Mouse (Mus musculus): Measurements from ENCODE around the gene Krtap2-4.
"Not testable (repeated sequence)": the region's sequence is repeated elsewhere in the genome, so short reads cannot be mapped to it uniquely, and the experiment has no call there.

The Krtap2-4 gene

DNA sequence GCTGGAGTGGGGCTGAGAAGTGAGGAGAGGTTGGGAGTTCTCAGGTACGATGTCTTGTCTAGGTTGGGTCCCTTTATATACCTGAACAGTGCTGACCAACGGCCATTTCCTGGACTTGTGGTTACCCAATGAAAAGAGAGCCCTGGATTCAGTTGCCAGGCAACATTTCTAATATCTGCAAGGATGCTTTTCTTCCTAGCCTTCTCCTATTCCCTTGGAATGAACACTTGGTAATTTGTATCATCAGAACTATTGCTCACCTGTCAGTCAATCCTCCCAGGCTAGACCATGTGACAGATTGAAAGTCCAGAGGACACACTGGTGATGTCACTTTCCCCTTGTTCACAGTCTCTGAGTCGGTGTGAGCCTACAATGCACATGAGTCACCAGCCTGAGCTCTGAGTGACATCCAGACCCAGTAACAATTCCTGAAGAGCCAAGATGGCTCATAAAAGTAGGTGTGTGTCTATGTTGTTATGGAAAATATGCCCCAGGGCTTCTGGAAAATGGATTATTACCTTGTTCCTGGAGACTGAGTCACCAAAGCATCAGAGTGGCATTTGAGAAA, at the start of gene Krtap2-4:
Gene Krtap2-4 (minus strand): TSS at position 51 of the 568 bp plus-strand sequence.
- in situ Hi-C loops (cut with MseI, MboI), result no loop called here

DNA sequence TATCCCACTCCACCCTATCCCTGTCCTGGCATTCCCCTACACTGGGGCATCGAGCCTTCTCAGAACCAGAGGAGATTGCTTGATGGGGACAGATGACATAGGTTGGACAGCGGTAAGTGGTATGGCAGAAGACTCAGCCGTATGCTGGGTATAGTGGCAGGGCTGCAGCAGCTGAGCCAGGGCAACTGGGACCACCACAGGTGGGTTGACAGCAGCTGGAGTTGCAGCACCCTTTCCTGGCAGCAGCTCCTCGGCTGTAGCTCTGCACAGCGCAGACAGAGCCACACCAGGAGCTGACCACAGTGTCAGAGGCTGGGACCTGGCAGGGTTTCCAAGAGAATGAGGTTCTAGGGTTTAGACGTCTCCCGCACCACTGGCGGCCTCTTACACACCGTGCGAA, 48.2 kb upstream of the Krtap2-4 start:
- in situ Hi-C loops (cut with MseI, MboI), result no loop called here

DNA sequence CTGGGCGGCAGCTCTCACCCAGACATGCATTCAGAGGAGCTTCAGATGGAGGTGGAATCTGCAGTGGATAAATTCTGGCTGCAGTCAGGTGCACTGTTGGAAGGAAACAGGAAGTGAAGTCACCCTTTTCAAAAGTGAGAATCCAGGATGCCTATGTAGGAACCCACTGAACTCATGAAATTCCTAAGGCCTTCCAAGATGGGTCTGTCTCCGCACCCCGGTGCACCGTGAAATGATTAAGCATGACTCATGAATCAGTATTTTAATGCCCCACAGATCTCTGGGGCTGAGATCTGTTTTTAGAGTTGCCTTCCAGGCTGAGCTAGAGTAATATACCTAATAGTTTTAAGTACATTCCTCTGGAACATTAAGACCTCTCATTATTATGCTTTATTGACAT, 44.6 kb upstream of the Krtap2-4 start:
- in situ Hi-C loops (cut with MseI, MboI), result no loop called here

DNA sequence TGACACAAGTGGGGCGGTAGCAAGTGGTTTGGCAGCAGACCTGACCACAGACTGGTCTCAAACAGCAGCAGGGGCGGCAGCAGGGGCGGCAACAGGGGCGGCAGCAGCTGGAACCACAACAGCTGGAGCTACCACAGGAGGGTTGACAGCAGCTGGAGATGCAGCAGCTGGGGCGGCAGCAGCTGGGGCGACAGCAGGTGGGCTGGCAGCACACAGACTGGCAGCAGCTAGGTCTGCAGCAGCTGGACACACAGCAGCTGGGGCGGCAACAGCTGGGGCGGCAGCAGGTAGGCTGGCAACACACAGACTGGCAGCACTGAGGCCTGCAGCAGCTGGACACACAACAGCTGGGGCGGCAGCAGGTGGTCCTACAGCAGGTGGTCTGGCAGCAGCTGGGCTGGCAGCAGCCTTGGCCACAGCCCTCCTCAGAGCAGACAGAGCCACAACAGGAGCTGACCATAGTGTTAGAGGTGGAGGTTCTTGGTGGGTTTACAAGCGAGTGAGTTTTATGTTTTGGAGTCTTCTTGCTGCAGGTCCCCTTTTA, 43.9 kb upstream of the Krtap2-4 start, which contains the start of gene Gm11563:
Gene Gm11563 (minus strand): TSS at position 494 of the 544 bp plus-strand sequence.
- in situ Hi-C loops (cut with MseI, MboI), result not testable (repeated sequence)

DNA sequence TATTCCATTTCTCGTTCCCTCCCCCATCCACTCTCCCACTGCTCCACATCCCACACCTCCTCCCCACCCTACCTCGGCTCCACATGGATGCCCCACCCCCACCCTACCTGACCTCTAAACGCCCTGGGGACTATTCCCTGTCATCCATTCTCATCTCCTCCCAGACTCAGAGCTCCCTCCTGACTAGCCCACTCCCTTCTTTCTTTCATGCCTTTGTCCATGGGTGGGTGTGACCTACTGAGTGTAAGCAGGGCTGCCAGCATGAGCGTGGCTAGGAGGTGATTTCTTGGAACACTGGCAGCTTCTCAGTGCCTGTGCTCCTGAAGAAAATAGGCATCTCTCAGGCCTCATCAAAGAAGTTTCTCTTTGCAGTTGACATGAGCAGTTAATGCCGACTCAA, 42.4 kb upstream of the Krtap2-4 start:
- in situ Hi-C loops (cut with MseI, MboI), result no loop called here

DNA sequence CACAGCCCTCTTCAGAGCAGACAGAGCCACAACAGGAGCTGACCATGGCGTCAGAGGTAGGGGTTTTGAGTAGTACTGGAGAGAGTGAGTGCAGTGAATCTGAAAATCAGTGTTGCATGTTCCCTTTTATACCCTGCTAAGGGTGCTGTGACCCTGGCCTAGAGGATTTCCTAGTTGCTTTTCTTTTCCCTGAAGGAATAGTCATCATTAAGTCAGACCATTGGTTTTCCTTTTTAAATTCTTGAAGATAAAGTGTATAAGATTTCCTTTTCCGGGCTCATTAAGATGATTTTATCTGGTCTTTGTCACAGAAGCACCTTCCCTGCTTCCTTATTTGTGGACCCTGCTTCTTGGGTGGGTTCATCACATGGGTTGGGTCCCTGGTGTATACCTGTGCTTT, 35.5 kb upstream of the Krtap2-4 start, which contains the start of gene Gm11555:
Gene Gm11555 (minus strand): TSS at position 101 of the 400 bp plus-strand sequence.
- in situ Hi-C loops (cut with MseI, MboI), result no loop called here

DNA sequence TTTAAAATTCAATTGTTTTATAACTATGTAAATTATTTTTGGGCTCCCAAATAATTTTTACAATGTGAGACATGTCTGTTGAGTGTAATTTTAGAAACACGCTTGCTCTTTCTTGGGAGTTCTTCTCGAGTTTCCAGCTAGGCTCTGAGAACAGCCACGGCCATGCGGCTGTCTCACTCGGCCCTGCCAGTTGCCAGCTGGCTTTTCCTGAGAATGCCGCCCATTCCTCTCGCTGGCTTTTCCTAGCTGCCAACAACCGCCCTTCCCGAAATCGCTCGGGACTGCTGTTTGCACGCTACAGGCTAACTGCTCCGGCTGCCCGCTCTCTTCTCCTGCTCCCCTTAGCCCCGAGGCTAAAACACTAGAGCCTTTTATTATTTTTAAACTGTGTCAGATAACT, 31.8 kb upstream of the Krtap2-4 start:
- in situ Hi-C loops (cut with MseI, MboI), result no loop called here

DNA sequence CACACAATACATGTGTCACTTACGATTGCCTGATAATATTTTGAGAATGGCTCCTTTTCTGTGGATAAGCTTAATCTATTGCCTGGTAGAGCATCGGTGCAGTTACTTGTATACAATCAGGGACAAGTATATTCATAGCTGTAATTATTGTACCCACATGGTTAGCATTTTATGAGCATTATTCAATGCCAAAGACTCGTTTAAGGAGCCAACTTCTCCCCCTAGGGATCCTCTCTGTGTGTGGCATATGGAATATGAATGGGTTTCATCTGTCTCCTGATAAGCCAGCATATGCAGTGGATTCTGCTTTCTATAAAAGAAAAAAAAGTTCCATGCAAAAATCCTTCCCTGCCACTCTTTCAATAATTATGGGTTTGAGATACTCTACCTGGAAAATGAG, 29.7 kb upstream of the Krtap2-4 start:
- in situ Hi-C loops (cut with MseI, MboI), result no loop called here

DNA sequence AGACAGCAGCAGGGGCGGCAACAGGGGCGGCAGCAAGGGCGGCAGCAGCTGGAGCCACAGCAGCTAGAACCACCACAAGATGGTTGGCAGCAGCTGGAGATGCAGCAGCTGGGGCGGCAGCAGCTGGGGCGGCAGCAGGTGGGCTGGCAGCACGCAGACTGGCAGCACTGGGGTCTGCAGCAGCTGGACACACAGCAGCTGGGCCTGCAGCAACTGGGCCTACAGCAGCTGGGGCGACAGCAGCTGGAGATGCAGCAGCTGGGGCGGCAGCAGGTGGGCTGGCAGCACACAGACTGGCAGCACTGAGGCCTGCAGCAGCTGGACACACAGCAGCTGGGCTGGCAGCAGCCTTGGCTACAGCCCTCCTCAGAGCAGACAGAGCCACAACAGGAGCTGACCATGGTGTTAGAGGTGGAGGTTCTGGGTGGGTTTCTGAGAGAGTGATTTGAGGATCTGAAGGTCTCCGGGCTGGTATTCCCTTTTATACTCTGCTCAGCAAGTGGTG, 29.0 kb upstream of the Krtap2-4 start, which contains the start of gene Krtap4-7:
Gene Krtap4-7 (minus strand): TSS at position 455 of the 505 bp plus-strand sequence.
- in situ Hi-C loops (cut with MseI, MboI), result not testable (repeated sequence)

DNA sequence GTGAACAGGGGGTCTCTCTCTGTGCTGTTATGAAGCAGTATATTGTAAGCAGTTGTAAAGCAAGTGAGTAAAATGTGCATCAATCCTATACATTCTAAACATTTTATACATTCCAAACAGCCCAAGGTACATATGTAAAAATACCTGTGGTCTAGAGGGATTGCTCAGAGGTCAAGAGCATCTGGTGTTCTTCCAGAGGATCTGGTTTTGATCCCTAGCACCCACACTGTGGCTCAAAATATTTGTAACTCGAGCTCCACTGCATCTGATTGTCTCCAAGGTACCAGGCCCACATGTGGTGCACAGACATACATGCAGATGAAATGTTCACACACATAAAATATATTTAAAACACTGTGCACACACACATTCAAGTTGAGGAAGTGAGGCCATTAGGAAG, 26.3 kb upstream of the Krtap2-4 start:
- in situ Hi-C loops (cut with MseI, MboI), result no loop called here

DNA sequence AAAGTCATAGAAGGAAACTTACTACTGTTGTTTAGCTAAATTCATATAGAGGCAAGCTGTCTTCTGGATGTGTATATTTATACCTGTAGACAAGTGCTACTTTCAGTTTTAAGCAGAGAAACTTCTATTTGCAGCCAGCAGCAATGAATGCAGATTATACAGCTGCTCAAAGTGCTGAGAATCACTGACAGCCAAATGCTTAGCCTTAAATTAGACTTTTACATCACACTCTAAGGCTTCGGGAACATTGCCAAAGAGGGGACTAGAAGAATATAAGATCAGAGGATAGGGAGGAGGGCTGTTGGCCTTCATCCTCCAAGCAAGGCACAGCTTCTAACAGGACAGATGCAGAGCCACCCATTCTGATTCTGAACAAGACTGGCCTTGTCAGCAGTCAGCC, 22.4 kb upstream of the Krtap2-4 start:
- in situ Hi-C loops (cut with MseI, MboI), result no loop called here

DNA sequence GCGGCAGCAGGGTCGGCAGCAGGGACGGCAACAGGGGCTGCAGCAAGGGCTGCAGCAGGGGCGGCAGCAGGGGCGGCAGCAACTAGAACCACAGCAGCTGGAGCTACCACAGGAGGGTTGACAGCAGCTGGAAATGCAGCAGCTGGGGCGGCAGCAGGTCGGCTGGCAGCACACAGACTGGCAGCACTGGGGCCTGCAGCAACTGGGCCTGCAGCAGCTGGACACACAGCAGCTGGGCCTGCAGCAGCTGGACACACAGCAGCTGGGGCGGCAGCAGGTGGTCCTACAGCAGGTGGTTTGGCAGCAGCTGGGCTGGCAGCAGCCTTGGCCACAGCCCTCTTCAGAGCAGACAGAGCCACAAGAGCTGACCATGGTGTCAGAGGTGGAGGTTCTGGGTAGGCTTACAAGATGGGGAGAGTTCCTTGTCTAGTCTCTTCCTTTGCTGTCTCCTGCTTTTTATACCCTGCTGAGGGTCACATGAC, 20.0 kb upstream of the Krtap2-4 start, which contains the start of gene Krtap4-2:
Gene Krtap4-2 (minus strand): TSS at position 432 of the 482 bp plus-strand sequence.
- in situ Hi-C loops (cut with MseI, MboI), result no loop called here

DNA sequence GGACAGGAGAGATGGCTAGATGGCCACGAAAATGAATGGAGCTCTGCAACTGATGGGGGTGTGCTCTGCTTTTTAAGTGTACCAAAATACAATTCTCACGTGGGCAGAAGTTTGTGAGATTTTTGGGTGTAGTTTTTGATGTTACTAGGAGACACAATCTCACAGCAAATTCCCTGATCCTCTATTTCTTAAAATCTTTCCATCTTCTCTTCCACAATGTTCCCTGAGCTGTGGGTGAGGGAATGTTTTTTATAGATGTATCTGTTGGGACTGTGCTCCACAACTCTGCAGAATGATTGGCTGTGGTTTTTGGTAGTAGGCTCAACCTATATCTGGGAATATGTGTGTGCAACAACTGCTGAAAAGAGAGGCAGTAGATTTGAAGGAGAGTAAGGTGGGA, 18.6 kb upstream of the Krtap2-4 start:
- in situ Hi-C loops (cut with MseI, MboI), result no loop called here

DNA sequence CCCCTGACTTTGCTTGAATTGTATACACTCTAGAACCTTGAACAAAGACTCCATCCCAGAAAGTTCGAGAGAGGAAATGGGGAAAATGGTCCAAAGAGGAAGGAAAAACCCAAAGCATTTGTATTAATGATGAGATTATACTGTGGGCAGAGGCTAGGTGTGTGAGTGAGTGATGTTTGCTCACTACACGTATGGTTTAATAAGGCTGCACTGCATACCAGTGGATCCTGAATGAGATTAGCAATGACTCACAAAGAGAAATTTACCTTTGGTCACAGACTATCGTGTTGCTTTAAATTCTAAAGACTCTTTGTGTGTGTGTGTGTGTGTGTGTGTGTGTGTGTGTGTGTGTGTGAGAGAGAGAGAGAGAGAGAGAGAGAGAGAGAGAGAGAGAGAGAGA, 16.2 kb upstream of the Krtap2-4 start:
- in situ Hi-C loops (cut with MseI, MboI), result no loop called here

DNA sequence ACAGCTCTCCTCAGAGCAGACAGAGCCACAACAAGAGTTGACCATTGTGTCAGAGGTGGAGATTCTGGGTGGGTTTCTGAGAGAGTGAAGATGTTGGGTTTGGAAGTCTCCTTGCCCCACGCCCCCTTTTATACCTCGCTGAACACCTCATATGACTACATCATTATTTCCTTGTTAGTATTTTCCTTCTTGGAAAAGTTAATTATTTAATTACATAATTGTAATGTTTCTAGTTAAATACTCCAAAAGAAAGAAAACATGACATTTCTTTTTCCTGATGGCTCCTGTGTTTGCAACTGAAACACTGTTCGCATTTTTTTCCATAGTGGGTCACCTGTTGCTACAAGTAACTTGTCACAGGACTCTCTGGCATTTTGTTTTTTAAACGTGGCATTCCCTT, 13.5 kb upstream of the Krtap2-4 start, which contains the start of gene Krtap4-1:
Gene Krtap4-1 (minus strand): TSS at position 101 of the 400 bp plus-strand sequence.
- in situ Hi-C loops (cut with MseI, MboI), result no loop called here

DNA sequence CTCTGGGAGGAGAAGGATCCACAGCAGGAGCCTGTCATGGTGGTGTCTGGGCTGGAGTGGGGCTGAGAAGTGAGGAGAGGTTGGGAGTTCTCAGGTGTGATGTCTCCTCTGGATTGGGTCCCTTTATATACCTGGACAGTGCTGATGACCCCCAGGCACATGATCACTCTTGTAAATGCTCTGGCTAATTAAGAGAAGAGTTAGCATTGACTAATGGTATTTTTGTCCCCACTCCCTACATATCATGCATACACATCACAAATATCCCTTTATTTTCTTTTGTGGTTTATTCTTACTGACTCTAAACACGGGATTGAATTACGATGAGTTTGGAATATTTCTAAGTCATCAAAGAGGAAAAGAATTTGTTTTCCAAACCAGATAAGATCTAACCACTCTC, 5.7 kb upstream of the Krtap2-4 start, which contains the start of gene Gm11562:
Gene Gm11562 (minus strand): TSS at position 101 of the 400 bp plus-strand sequence.
- in situ Hi-C loops (cut with MseI, MboI), result no loop called here

DNA sequence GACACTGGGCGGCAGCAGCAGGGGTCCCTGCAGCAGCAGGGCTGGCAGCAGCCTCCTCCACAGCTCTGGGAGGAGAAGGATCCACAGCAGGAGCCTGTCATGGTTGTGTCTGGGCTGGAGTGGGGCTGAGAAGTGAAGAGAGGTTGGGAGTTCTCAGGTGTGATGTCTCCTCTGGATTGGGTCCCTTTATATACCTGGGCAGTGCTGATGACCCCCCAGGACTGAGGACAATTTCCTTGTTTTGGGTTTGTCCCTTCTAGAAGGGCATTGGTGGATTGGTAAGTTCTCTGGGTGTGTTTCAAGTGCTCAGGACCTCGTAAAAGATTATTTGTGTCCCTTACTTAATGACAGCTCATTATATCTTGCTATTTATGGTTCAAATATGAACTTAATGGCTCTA, 4.6 kb downstream of the Krtap2-4 start, which contains the start of gene Gm11937:
Gene Gm11937 (minus strand): TSS at position 101 of the 400 bp plus-strand sequence.
- in situ Hi-C loops (cut with MseI, MboI), result not testable (repeated sequence)

DNA sequence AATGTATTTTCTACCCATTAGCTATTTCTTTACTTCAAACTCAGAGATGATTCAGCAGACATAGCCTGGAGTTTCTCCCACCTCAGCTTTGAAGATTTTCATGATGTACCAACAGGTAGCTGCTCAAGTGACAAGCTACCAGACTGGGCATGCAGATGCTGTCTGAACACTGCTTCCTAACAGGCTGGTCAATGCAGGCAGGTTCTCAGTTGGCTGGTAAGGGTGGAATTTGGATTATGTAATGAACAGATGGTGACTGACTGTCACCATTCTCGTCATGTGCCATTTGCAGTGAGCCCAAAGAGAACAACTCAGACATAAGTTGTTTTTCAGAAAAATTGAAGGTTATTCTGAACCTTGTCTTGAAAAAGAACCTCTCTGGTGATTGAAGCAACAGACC, 5.5 kb downstream of the Krtap2-4 start:
- in situ Hi-C loops (cut with MseI, MboI), result no loop called here

DNA sequence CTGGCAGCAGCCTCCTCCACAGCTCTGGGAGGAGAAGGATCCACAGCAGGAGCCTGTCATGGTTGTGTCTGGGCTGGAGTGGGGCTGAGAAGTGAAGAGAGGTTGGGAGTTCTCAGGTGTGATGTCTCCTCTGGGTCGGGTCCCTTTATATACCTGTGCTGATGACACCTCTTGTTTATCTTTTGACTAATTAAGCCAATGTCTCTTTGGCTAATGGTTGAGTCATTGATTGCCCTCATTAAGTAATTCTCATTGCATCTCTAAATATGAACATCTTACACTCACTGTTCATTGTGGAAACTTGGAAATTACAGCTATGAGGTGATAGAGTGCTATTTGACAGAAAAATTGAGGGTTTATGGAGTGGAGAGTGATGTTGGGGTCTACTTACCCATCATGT, 11.4 kb downstream of the Krtap2-4 start, which contains the start of gene Gm11938:
Gene Gm11938 (minus strand): TSS at position 101 of the 400 bp plus-strand sequence.
- in situ Hi-C loops (cut with MseI, MboI), result not testable (repeated sequence)

DNA sequence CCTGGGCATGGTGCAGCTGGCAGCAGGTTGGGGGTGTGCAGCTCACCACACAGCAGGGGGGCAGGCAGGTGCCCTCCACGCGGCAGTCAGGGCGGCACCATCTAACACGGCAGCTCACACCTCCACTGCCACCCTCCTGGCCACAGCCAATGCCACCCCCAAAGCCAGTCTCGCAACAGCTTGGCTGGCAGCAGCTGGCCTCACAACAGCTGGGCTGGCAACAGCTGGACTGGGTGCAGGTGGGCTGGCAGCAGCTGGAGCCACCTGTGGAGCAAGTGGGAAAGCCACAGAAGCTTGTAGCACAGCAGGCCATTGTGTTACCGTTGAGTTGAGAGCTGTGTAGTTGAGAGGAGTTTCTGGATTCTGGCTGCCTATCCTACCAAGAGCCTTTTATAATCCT, 16.9 kb downstream of the Krtap2-4 start, which contains the start of gene Krtap9-3:
Gene Krtap9-3 (minus strand): TSS at position 364 of the 400 bp plus-strand sequence.
- in situ Hi-C loops (cut with MseI, MboI), result not testable (repeated sequence)

DNA sequence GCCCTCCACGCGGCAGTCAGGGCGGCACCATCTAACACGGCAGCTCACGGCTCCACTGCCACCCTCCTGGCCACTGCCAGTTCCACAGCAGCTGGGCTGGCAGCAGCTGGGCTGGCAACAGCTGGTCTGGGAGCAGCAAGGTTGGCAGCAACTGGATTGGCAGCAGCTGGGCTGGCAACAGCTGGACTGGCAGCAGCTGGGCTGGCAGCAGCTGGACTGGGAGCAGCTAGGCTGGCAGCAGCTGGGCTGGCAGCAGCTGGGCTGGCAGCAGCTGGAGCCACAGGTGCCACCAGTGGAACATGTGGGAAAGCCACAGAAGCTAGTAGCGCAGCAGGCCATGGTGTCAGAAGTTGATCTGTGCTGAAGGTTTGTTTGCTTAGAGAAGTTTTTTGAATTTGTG, 23.7 kb downstream of the Krtap2-4 start, which contains the start of gene Krtap1-3:
Gene Krtap1-3 (minus strand): TSS at position 359 of the 400 bp plus-strand sequence.
- in situ Hi-C loops (cut with MseI, MboI), result no loop called here

DNA sequence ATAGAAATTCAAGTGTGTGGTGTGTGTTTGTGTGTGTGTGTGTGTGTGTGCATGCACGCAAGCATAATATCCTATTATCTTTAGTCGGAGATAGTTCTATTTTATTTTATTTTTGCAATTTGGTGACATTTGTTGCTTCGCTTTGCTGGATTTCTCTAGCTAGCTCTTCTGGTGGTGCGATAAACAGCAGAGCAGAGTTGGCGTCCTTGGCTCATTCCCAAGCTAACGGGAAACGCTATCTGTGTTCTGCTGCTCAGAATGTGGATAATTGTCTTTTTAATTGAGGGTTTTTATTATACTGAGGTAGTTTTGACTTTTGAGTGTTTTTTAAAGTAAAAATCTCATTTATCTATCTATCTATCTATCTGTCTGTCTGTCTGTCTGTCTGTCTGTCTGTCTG, 29.6 kb downstream of the Krtap2-4 start:
- in situ Hi-C loops (cut with MseI, MboI), result no loop called here

Measured in mouse trophoblast stem cell (cell line).